In genomic region chr11:20165991-20166390, GRCm38 (mm10) we compare ENCODE assay signal across 21 mouse cellular contexts. TPM values are rescaled to one million over a fixed set of nuclear protein-coding genes. Genes with fewer than 3 reads are reported as not detected.
DNase-seq lines count a peak whose midpoint lies in the region; ATAC-seq and TF ChIP-seq lines count a peak whose summit lies in the region.
"Had no signal": no experiment of that assay in that cellular context is flagged by ENCODE, and none has a peak within 500 bp of the region (broad histone marks: within the 10 kb centered on the region; RNA-seq: fewer than 3 reads in every experiment).

No protein-coding gene starts in this region.

- H3K36me3 ChIP-seq in ES-Bruce4 (ENCODE audit: control insufficient read depth, insufficient read depth, low read length, poor library complexity, severe bottlenecking): peaks cover 3% of the 10 kb centered on the region; the same call in 1 of the 2 replicates
- no peaks in the 10 kb centered on the region for H3K36me3 ChIP-seq in intestine, postnatal 0 days (ENCODE audit: control insufficient read depth, insufficient read depth)
- H3K36me3 ChIP-seq in stomach, postnatal 0 days (ENCODE audit: control insufficient read depth, insufficient read depth, low read length): no peaks in the 10 kb centered on the region
- H3K36me3 ChIP-seq: embryonic facial prominence, embryonic 13.5 days; forebrain, embryonic 12.5 days; heart, embryonic 15.5 days; hindbrain, embryonic 10.5 days; intestine, embryonic 15.5 days had no signal

- DNase-seq in kidney, adult 11 months: peak; percentile 20
- DNase-seq in kidney, postnatal 25 days: no peak
- DNase-seq in R1 (ENCODE audit: low read depth, low spot score): peak; percentile 84
- DNase-seq in stomach, postnatal 0 days (ENCODE audit: low spot score): no peak
- DNase-seq: cerebellum, adult 11-12 months; cerebellum, adult 9-10 months; cerebellum, postnatal 36 days; forebrain, postnatal 0 days; gastrocnemius, postnatal 14 days; heart, adult 2 months had no signal

- no peak overlapping the region for H3K4me2 ChIP-seq in intestine, postnatal 0 days (replicated peaks; ENCODE audit: low read depth)
- no peak overlapping the region for H3K4me2 ChIP-seq in stomach, postnatal 0 days (replicated peaks; ENCODE audit: low read depth)
- H3K4me2 ChIP-seq: embryonic facial prominence, embryonic 13.5 days; forebrain, embryonic 12.5 days; heart, embryonic 11.5 days; heart, embryonic 15.5 days; hindbrain, embryonic 14.5 days; intestine, embryonic 15.5 days had no signal

- peaks cover 12% of the 10 kb centered on the region for H3K9me3 ChIP-seq in ES-Bruce4 (replicated peaks; ENCODE audit: control insufficient read depth, insufficient read depth, low read length, poor library complexity, severe bottlenecking)
- no peaks in the 10 kb centered on the region for H3K9me3 ChIP-seq in intestine, postnatal 0 days (ENCODE audit: control insufficient read depth)
- H3K9me3 ChIP-seq in stomach, postnatal 0 days (ENCODE audit: control insufficient read depth, low read length): no peaks in the 10 kb centered on the region
- H3K9me3 ChIP-seq: embryonic facial prominence, embryonic 13.5 days; forebrain, embryonic 12.5 days; heart, embryonic 15.5 days; hindbrain, embryonic 10.5 days; intestine, embryonic 15.5 days had no signal

- TF ChIP-seq EP300 in ES-Bruce4 (IDR thresholded peaks at IDR 0.05; ENCODE audit: insufficient read depth, low read depth, low read length): no peak
- no peak for TF ChIP-seq EP300 in stomach, postnatal 0 days (optimal IDR thresholded peaks at IDR 0.05)

- WGBS in intestine, postnatal 0 days: 88% methylated on average over 4 of the region's 4 CpGs
- WGBS in stomach, postnatal 0 days: 91% methylated on average over 4 of the region's 4 CpGs

- no peak for TF ChIP-seq CTCF in ES-Bruce4 (IDR thresholded peaks at IDR 0.05; ENCODE audit: low read depth, low read length)
- TF ChIP-seq CTCF in intestine, postnatal 0 days (IDR thresholded peaks at IDR 0.05; ENCODE audit: low read depth): no peak
- no peak for TF ChIP-seq CTCF in stomach, postnatal 0 days (IDR thresholded peaks at IDR 0.05; ENCODE audit: low read depth)

- H3K9ac ChIP-seq in ES-Bruce4 (ENCODE audit: low read depth, poor library complexity, severe bottlenecking): peak overlapping the region; percentile 85
- no peak overlapping the region for H3K9ac ChIP-seq in intestine, postnatal 0 days (ENCODE audit: low read depth, low read length)
- H3K9ac ChIP-seq in stomach, postnatal 0 days (ENCODE audit: low read length): no peak overlapping the region
- H3K9ac ChIP-seq: embryonic facial prominence, embryonic 13.5 days; forebrain, embryonic 12.5 days; forebrain, postnatal 0 days; heart, embryonic 15.5 days; hindbrain, embryonic 14.5 days; intestine, embryonic 15.5 days had no signal

- ATAC-seq in intestine, postnatal 0 days: no peak
- no peak for ATAC-seq in stomach, postnatal 0 days (ENCODE audit: low FRiP score, low TSS enrichment)
- ATAC-seq: forebrain, postnatal 0 days; intestine, embryonic 15.5 days; Patski had no signal

- H3K4me1 ChIP-seq in ES-Bruce4 (ENCODE audit: control insufficient read depth, insufficient read depth, low read length): no peaks in the 10 kb centered on the region
- no peaks in the 10 kb centered on the region for H3K4me1 ChIP-seq in intestine, postnatal 0 days (replicated peaks; ENCODE audit: control insufficient read depth, insufficient read depth, low read length)
- no peaks in the 10 kb centered on the region for H3K4me1 ChIP-seq in stomach, postnatal 0 days (replicated peaks; ENCODE audit: control insufficient read depth, insufficient read depth)
- H3K4me1 ChIP-seq: embryonic facial prominence, embryonic 13.5 days; forebrain, embryonic 12.5 days; heart, embryonic 15.5 days; hindbrain, embryonic 10.5 days; intestine, embryonic 15.5 days had no signal

- H3K4me3 ChIP-seq in ES-Bruce4 (ENCODE audit: low read depth, low read length): no peak overlapping the region
- no peak overlapping the region for H3K4me3 ChIP-seq in intestine, postnatal 0 days (ENCODE audit: low read depth, low read length)
- no peak overlapping the region for H3K4me3 ChIP-seq in stomach, postnatal 0 days (ENCODE audit: low read depth, low read length)
- H3K4me3 ChIP-seq: embryonic facial prominence, embryonic 13.5 days; forebrain, embryonic 12.5 days; heart, adult 2 months; heart, embryonic 15.5 days; hindbrain, embryonic 10.5 days; intestine, embryonic 15.5 days had no signal

- H3K27ac ChIP-seq in ES-Bruce4 (ENCODE audit: insufficient read depth, low read length): peak overlapping the region; percentile 96
- H3K27ac ChIP-seq in intestine, postnatal 0 days (ENCODE audit: low read depth, low read length): no peak overlapping the region
- no peak overlapping the region for H3K27ac ChIP-seq in stomach, postnatal 0 days (replicated peaks)
- H3K27ac ChIP-seq: embryonic facial prominence, embryonic 13.5 days; forebrain, embryonic 12.5 days; heart, adult 2 months; heart, embryonic 15.5 days; hindbrain, embryonic 10.5 days; hindbrain, embryonic 14.5 days; intestine, embryonic 15.5 days had no signal

- no peak for TF ChIP-seq POLR2A in ES-Bruce4 (IDR thresholded peaks at IDR 0.05; ENCODE audit: insufficient read depth, low read length)

- H3K27me3 ChIP-seq in ES-Bruce4 (ENCODE audit: control insufficient read depth, insufficient read depth, low read length, poor library complexity, severe bottlenecking): no peaks in the 10 kb centered on the region
- no peaks in the 10 kb centered on the region for H3K27me3 ChIP-seq in intestine, postnatal 0 days (replicated peaks; ENCODE audit: control insufficient read depth, insufficient read depth, low read length)
- H3K27me3 ChIP-seq in stomach, postnatal 0 days (ENCODE audit: control insufficient read depth, insufficient read depth, low read length): no peaks in the 10 kb centered on the region
- H3K27me3 ChIP-seq: CH12.LX; embryonic facial prominence, embryonic 13.5 days; forebrain, embryonic 12.5 days; heart, embryonic 15.5 days; intestine, embryonic 15.5 days; Patski had no signal

RNA-seq across cellular contexts. Expression of gene Rab1a, which starts 35.2 kb away (rescaled TPM):
- 396 and 407 TPM in 2 replicates for polyA plus RNA-seq in ES-Bruce4 (2011; ENCODE audit: insufficient read depth, insufficient read length, low read depth, missing spikeins)
- polyA plus RNA-seq in intestine, postnatal 0 days (2015; fragmentation: Nextera tagmentation; extraction: Ambion mirVana): 761 and 762 TPM in 2 replicates
- 287 and 295 TPM in 2 replicates for polyA plus RNA-seq in stomach, postnatal 0 days (2015; fragmentation: Nextera tagmentation; extraction: Ambion mirVana)

RNA-seq across cellular contexts. Expression of gene Actr2, which starts 53.3 kb away (rescaled TPM):
- polyA plus RNA-seq in ES-Bruce4 (2011; ENCODE audit: insufficient read depth, insufficient read length, low read depth, missing spikeins): 315 and 353 TPM in 2 replicates
- 109 and 111 TPM in 2 replicates for polyA plus RNA-seq in intestine, postnatal 0 days (2015; fragmentation: Nextera tagmentation; extraction: Ambion mirVana)
- polyA plus RNA-seq in stomach, postnatal 0 days (2015; fragmentation: Nextera tagmentation; extraction: Ambion mirVana): 87.1 and 94.7 TPM in 2 replicates

Comparison
In these comparisons a context has a peak if more than half of its experiments do, and no peak if none do; other contexts are left out.
1. DNase-seq: peak in kidney, adult 11 months (single experiment) and R1 (single experiment); none in kidney, postnatal 25 days (0 of 2) and stomach, postnatal 0 days (single experiment).